Mouse (Mus musculus) thymus, postnatal 10 days (tissue): Measurements from ENCODE around the gene Ezh1.

ENCODE experiments used
- DNase-seq, 2 experiments: peaks; one replicate each; pipeline ENCODE4 v3.0.0; 2021; ENCODE audit warnings: low spot score in 2 of 2

Ezh1 gene

DNA sequence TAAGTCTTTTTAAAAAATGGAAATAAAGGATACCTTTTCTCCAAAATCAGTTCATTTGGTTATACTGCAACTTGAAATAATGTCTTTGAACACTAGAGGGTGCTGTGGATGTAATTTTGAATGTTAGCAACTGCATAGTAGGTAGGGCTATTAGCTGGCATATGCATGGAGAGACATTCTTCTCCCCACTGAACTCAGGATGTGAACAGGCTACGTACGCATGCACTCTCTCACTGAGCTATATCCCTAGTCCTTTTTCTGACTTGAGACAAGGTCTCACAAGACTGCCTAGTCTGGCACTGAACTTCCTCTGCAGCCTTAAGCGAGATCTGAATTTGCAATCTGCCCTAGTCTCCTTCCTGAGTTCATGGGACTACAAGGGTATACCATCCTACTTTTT lies 14.3 kb downstream of the Ezh1 start:
- DNase-seq: peak in 1 of 2 experiments; percentile 76

DNA sequence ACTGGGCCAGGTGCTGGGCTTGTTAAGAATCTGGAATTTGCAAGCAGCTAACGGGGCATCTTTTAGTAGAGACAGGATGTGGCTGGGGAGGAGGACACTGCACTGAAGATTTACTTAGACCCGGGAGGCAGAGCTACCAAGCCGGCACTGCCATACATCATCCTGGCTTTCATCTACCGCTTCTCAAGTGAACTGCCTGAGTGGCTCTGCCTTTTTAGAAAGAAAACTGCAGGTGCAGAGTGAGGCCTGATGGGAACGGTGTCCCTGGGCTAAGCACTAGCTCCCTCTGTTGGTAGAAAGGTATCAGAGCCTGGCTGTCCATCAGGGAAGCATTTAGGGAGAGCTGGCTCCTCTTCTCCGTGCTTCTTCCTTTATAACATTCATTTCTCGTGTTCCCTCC lies 25.3 kb downstream of the Ezh1 start:
- peak; percentile 71 to 83 for DNase-seq

GRCm38 (mm10) chr11:101199555-101199954 lies 26.7 kb downstream of the Ezh1 start:
- DNase-seq: no peak

- DNase-seq: no peak
Observed at GRCm38 (mm10) chr11:101196175-101196574, 30.1 kb downstream of the Ezh1 start.

DNA sequence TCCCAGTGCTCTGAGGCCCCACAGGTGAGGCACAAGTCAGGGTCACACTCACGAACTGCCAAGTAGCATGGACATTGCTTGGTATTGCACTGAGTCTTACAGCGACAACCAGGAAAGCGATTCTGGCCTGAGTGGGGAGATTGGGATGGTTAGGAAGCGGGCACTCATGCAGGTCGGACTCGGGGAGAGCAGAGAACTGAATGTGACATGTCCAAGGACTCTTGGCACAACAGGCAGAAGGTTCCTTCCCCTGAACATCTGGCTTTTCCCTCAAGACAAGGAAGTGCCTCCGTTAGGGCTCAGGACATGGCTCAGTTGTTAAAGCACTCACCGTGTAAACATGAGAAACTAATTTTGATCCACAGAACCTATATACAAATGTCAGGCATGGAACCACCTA lies 30.7 kb downstream of the Ezh1 start:
- no peak for DNase-seq

- DNase-seq: no peak
Observed at GRCm38 (mm10) chr11:101195101-101195500, 31.2 kb downstream of the Ezh1 start.

GRCm38 (mm10) chr11:101194643-101195042 lies 31.6 kb downstream of the Ezh1 start:
- DNase-seq: no peak

DNA sequence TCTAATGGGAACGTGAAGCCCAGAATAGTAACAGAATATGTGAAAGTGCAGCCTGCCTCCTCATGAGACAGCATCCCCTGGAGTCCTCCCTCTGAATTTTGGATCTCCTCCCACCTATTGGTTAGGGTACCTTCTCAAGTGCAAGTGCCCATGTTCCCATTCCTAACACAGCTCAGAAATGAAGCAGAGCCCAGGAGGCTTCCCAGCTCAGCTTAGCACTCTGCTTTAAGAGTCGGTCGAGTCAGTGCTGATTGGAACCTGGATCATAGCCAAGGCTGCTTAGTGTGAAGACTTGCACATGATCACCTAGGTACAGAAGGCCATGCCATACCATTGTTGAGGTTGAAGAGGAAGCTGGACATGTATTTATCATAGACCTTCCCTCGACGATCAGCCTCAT lies 32.1 kb downstream of the Ezh1 start:
- DNase-seq: no peak

DNA sequence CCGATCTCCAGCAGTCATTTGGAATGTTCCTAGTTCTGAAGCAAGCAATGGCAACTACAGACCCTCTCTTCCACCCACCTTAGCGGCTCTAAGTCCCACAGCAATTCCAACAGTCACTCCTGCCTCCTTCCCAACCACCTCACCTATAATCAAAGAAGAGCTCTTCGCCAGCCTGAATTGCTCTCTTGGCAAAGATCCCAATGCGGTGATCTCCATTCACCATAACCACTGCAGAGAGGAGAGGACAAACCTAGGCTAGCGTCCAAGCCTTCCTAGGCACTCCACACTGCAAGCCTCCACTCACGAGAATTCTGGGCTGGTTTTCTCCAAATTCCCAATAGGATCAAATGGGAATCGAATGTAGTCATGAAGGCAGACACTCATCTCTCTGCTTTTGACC lies 33.2 kb downstream of the Ezh1 start:
- DNase-seq: no peak

- DNase-seq: no peak
Observed at GRCm38 (mm10) chr11:101192646-101193045, 33.6 kb downstream of the Ezh1 start.

GRCm38 (mm10) chr11:101191919-101192470 lies 34.3 kb downstream of the Ezh1 start:
- no peak for DNase-seq

DNA sequence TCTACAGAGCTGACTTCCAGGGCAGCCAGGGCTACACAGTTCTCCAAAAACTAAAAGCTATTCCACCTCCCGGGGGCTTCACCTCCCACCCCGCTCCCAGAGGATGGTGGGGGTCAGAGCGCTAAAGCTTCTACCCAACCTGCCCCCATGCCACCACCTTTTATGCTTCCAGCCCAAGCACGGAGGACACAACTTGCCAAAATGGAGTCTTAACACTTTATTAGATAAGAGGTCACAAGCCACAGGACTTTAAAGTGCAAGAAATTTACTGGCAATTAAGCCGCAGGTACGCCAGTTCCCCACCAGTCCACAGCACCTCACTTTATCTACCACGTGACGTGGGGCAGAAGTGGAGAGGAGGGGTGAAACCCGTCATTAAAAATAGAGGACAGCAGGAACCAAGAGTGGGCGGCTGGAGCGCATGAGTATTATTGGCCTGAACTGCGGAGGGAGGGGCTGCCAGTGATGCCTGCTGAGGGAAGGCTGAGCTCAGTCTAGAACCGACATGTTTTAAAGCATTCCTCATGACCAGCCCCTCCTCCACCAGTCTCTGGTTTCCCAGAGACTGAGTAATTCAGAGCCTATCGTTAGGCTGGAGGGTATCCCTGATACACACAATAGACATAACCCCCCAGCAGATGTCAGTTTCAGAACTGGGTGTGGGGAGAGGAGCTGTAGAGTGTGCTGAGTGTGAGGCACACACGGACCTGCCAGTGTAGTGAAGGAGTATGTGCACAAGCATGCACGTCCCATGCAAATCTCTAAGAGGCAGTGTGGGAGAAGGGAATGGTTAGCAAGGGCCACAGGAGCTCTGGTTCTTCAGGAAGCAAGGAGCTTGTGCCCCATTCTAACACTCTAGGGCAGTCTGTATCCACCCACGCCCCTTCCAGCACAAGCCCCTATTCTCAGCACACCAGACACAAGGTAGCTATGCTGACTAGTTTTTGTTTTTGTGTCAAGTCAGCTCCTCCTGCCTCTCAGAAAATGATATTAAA lies 35.1 kb downstream of the Ezh1 start:
- DNase-seq: no peak

- no peak for DNase-seq
Observed at GRCm38 (mm10) chr11:101190181-101190912, 35.9 kb downstream of the Ezh1 start.

GRCm38 (mm10) chr11:101189495-101190180 lies 36.6 kb downstream of the Ezh1 start:
- DNase-seq: no peak

DNA sequence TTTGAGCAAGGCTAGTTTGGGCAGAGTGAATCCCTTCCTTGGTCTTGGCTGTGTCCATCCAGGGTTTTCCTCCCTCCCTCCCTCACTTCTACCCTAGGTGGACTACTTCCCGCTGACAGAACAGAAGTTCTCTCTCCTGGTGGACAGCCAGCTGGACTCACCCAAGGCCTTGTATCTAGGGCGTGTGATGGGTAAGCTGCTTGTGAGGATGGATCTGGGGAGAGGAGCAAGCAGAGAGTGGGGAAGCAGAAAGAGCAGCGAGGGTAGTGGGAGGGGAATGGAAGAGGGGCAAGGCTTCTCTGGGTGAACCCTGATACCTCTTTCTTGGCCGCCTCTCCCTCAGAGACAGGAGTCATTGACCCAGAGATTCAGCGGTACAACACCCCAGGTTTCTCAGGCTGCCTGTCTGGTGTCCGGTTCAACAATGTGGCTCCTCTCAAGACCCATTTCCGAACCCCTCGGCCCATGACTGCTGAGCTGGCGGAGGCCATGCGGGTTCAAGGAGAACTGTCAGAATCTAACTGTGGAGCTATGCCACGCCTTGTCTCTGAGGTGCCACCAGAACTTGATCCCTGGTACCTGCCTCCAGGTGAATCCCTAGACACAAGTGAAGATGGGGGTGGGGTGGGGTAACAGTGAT lies 38.0 kb downstream of the Ezh1 start:
- DNase-seq: no peak

- no peak for DNase-seq
Observed at GRCm38 (mm10) chr11:101187541-101187940, 38.7 kb downstream of the Ezh1 start.

DNA sequence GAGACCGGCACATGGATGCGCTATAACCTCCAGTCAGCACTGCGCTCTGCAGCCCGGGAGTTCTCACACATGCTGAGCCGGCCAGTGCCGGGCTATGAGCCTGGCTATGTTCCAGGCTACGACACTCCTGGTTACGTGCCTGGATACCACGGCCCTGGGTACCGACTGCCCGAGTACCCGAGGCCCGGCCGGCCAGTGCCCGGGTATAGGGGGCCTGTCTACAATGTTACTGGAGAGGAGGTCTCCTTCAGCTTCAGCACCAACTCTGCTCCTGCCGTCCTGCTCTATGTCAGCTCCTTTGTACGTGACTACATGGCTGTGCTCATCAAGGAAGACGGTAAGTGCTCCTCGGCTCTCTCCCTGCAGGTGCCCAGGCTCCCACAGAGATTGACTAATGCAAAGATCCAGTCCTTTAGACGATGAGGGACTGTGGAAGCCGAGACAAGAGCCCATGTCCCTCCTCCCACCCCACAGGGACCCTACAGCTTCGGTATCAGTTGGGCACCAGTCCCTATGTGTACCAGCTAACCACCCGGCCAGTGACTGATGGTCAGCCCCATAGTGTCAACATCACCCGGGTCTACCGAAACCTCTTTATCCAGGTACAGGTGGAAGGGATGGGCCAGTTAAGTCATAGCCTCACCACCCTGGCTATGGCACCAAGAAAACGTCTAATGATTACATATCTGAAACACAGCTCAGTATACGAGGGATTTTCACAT lies 39.6 kb downstream of the Ezh1 start:
- no peak for DNase-seq

DNA sequence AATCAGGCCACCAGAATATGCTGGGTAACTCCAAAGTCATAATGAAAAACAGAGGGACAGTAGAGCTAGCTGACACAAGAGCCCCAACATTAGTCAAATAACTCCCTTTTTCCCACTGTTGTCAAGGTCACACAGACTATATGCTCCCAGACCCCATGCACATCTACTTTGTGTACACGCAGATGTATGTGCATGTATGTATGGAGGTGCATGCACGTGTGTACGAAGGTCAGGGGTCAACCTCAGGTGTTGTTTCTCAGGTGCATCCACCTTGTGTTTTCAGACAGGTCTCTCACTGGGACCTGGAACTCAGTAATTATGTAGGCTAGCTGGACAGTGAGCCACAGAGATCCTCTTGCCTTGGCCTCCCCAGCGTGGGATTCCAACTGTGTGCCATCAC lies 40.8 kb downstream of the Ezh1 start:
- no peak for DNase-seq

DNA sequence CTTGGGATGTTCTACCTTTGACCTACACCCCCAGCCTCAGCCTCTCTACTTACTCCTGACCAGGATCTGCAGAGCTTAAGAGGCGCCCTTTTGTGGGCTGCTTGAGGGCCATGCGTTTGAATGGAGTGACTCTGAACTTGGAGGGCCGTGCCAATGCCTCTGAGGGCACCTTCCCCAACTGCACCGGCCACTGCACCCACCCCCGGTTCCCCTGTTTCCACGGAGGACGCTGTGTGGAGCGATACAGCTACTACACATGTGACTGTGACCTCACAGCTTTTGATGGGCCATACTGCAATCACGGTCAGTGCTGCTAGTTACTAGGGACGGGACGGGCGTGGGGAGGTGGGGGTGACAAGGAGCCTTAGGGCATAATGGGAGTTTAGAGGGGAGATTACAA lies 41.3 kb downstream of the Ezh1 start:
- DNase-seq: no peak

DNA sequence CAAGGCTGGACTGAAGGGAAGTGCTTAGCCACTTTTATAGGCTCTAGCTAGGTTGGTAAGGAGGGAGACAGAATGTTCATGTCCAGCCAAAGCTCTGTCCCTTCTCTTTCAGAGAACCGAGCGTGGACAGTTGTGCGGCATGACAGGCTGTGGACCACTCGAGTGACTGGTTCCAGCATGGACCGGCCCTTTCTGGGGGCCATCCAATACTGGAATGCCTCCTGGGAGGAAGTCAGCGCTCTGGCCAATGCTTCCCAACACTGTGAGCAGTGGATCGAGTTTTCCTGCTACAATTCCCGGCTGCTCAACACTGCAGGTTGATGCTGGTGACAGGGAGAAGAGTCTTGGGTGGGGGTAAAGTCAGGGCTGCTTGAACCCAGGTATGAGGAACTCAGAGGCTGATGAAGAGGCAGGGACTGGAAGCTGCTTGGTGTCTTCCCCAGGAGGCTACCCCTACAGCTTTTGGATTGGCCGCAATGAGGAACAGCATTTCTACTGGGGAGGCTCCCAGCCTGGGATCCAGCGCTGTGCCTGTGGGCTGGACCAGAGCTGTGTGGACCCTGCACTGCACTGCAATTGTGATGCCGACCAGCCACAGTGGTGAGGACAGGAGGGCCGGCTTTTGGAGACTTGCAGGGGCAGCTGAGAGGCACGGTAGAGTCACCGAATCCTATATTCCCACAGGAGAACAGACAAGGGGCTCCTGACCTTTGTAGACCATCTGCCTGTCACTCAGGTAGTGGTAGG lies 43.3 kb downstream of the Ezh1 start:
- DNase-seq: no peak
